Mouse (Mus musculus): Measurements from ENCODE around the gene Sec14l3. TPM values are rescaled to one million over a fixed set of nuclear protein-coding genes. Genes with fewer than 3 reads are reported as not detected.

Sec14l3 gene
- polyA plus RNA-seq, 1 experiment from 2014 or later: not detected

GRCm38 (mm10) chr11:4043081-4043480 lies 21.6 kb upstream of the Sec14l3 start:
- Histone ChIP-seq H3K4me2 (ENCODE audit: low read depth, severe bottlenecking) (no peak overlapping the region), H3K9me3 (ENCODE audit: control insufficient read depth, low read length) (no peaks in the 10 kb centered on the region), H3K4me3 (ENCODE audit: low read depth, low read length) (no peak overlapping the region), H3K27ac (replicated peaks; ENCODE audit: low read depth, low read length) (no peak overlapping the region), H3K36me3 (ENCODE audit: control insufficient read depth, insufficient read depth, low read length) (no peaks in the 10 kb centered on the region), H3K9ac (ENCODE audit: low read length) (no peak overlapping the region), H3K27me3 (ENCODE audit: control insufficient read depth, insufficient read depth, low read length) (no peaks in the 10 kb centered on the region), H3K4me1 (ENCODE audit: control insufficient read depth, insufficient read depth, low read length) (no peaks in the 10 kb centered on the region)
- 90% methylated on average over 7 of the region's 7 CpGs for WGBS
- DNase-seq (ENCODE audit: low spot score): no peak
- ATAC-seq (ENCODE audit: insufficient number of reproducible peaks, low FRiP score, low TSS enrichment, low read depth): no peak

GRCm38 (mm10) chr11:4046526-4046925 lies 18.1 kb upstream of the Sec14l3 start:
- DNase-seq (ENCODE audit: low spot score) (no peak), ATAC-seq (ENCODE audit: insufficient number of reproducible peaks, low FRiP score, low TSS enrichment, low read depth) (no peak)
- Histone ChIP-seq H3K9me3 (ENCODE audit: control insufficient read depth, low read length) (no peaks in the 10 kb centered on the region), H3K4me3 (ENCODE audit: low read depth, low read length) (no peak overlapping the region), H3K4me1 (ENCODE audit: control insufficient read depth, insufficient read depth, low read length) (no peaks in the 10 kb centered on the region), H3K27ac (replicated peaks; ENCODE audit: low read depth, low read length) (no peak overlapping the region), H3K4me2 (ENCODE audit: low read depth, severe bottlenecking) (no peak overlapping the region), H3K27me3 (ENCODE audit: control insufficient read depth, insufficient read depth, low read length) (no peaks in the 10 kb centered on the region), H3K9ac (ENCODE audit: low read length) (no peak overlapping the region), H3K36me3 (ENCODE audit: control insufficient read depth, insufficient read depth, low read length) (no peaks in the 10 kb centered on the region)
- WGBS: 76% methylated on average over 5 of the region's 5 CpGs

DNA sequence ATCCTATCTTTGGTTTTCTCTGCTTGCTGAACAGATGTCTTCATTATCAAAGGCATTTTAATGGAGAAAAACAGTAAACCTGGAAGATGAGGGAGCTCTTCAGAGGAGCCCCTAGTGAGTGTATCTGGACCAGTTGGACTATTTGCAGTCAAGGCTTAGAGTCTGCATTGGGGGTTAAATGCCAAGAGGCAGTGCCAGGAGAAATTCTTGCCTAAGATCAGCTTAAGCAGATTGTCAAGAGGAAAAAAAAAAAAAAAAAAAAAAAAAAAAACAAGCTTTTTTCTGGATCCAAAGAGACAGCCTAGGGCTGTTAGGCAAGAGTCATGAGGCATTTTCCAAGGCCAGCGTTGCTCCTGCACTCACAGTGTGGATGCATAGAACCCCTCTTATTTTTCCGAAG lies 16.9 kb upstream of the Sec14l3 start:
- H3K9ac ChIP-seq (ENCODE audit: low read length): no peak overlapping the region
- no peaks in the 10 kb centered on the region for H3K9me3 ChIP-seq (ENCODE audit: control insufficient read depth, low read length)
- DNase-seq (ENCODE audit: low spot score): no peak
- no peaks in the 10 kb centered on the region for H3K36me3 ChIP-seq (ENCODE audit: control insufficient read depth, insufficient read depth, low read length)
- no peaks in the 10 kb centered on the region for H3K27me3 ChIP-seq (ENCODE audit: control insufficient read depth, insufficient read depth, low read length)
- no peak overlapping the region for H3K27ac ChIP-seq (replicated peaks; ENCODE audit: low read depth, low read length)
- H3K4me1 ChIP-seq (ENCODE audit: control insufficient read depth, insufficient read depth, low read length): no peaks in the 10 kb centered on the region
- no peak for ATAC-seq (ENCODE audit: insufficient number of reproducible peaks, low FRiP score, low TSS enrichment, low read depth)
- 95% methylated on average over 2 of the region's 2 CpGs for WGBS
- no peak overlapping the region for H3K4me2 ChIP-seq (ENCODE audit: low read depth, severe bottlenecking)
- H3K4me3 ChIP-seq (ENCODE audit: low read depth, low read length): no peak overlapping the region

- DNase-seq (ENCODE audit: low spot score) (no peak), ATAC-seq (ENCODE audit: insufficient number of reproducible peaks, low FRiP score, low TSS enrichment, low read depth) (no peak)
- no peaks in the 10 kb centered on the region for H3K27me3 ChIP-seq (ENCODE audit: control insufficient read depth, insufficient read depth, low read length)
- no peaks in the 10 kb centered on the region for H3K36me3 ChIP-seq (ENCODE audit: control insufficient read depth, insufficient read depth, low read length)
- H3K4me1 ChIP-seq (ENCODE audit: control insufficient read depth, insufficient read depth, low read length): no peaks in the 10 kb centered on the region
- no peak overlapping the region for H3K4me3 ChIP-seq (ENCODE audit: low read depth, low read length)
- no peak overlapping the region for H3K4me2 ChIP-seq (ENCODE audit: low read depth, severe bottlenecking)
- 87% methylated on average over 6 of the region's 6 CpGs for WGBS
- H3K27ac ChIP-seq (replicated peaks; ENCODE audit: low read depth, low read length): no peak overlapping the region
- H3K9me3 ChIP-seq (ENCODE audit: control insufficient read depth, low read length): no peaks in the 10 kb centered on the region
- H3K9ac ChIP-seq (ENCODE audit: low read length): no peak overlapping the region
Observed at GRCm38 (mm10) chr11:4048438-4048837, 16.2 kb upstream of the Sec14l3 start.

DNA sequence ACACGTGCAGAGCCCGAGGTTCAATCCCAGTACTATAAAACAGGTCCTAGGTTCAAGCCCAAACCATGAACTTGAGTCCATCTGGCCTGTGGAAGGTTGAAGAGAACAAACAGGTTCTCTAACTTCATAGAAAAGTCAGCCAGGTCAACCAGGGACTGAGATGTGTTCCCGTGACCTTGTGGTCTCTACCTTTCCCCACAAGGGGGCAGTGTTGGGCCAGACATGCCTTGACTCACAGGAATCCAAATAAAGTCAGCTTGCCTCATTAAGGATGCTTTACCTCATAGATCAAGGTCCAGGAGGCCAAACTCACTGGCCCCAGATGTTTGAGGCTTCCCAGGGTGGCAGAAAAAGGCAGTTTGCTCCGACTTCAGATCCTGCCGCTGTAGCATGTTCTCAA lies 11.1 kb upstream of the Sec14l3 start:
- no peak overlapping the region for H3K9ac ChIP-seq (ENCODE audit: low read length)
- no peak overlapping the region for H3K4me2 ChIP-seq (ENCODE audit: low read depth, severe bottlenecking)
- WGBS: 18% methylated on average over 5 of the region's 5 CpGs
- H3K27ac ChIP-seq (replicated peaks; ENCODE audit: low read depth, low read length): no peak overlapping the region
- H3K4me1 ChIP-seq (ENCODE audit: control insufficient read depth, insufficient read depth, low read length): no peaks in the 10 kb centered on the region
- H3K36me3 ChIP-seq (ENCODE audit: control insufficient read depth, insufficient read depth, low read length): no peaks in the 10 kb centered on the region
- H3K4me3 ChIP-seq (ENCODE audit: low read depth, low read length): no peak overlapping the region
- no peak for ATAC-seq (ENCODE audit: insufficient number of reproducible peaks, low FRiP score, low TSS enrichment, low read depth)
- H3K27me3 ChIP-seq (ENCODE audit: control insufficient read depth, insufficient read depth, low read length): no peaks in the 10 kb centered on the region
- peak; percentile 84 for DNase-seq (ENCODE audit: low spot score)
- H3K9me3 ChIP-seq (ENCODE audit: control insufficient read depth, low read length): no peaks in the 10 kb centered on the region

- Histone ChIP-seq H3K4me1 (ENCODE audit: control insufficient read depth, insufficient read depth, low read length) (no peaks in the 10 kb centered on the region), H3K9ac (ENCODE audit: low read length) (no peak overlapping the region), H3K4me3 (ENCODE audit: low read depth, low read length) (no peak overlapping the region), H3K4me2 (ENCODE audit: low read depth, severe bottlenecking) (no peak overlapping the region), H3K9me3 (ENCODE audit: control insufficient read depth, low read length) (no peaks in the 10 kb centered on the region), H3K36me3 (ENCODE audit: control insufficient read depth, insufficient read depth, low read length) (no peaks in the 10 kb centered on the region), H3K27me3 (ENCODE audit: control insufficient read depth, insufficient read depth, low read length) (no peaks in the 10 kb centered on the region), H3K27ac (replicated peaks; ENCODE audit: low read depth, low read length) (no peak overlapping the region)
- WGBS: 76% methylated on average over 5 of the region's 5 CpGs
- DNase-seq (ENCODE audit: low spot score): no peak
- ATAC-seq (ENCODE audit: insufficient number of reproducible peaks, low FRiP score, low TSS enrichment, low read depth): no peak
Observed at GRCm38 (mm10) chr11:4060866-4061575, 3.6 kb upstream of the Sec14l3 start.

- no peak for DNase-seq (ENCODE audit: low spot score)
- H3K9me3 ChIP-seq (ENCODE audit: control insufficient read depth, low read length): no peaks in the 10 kb centered on the region
- H3K9ac ChIP-seq (ENCODE audit: low read length): no peak overlapping the region
- H3K36me3 ChIP-seq (ENCODE audit: control insufficient read depth, insufficient read depth, low read length): no peaks in the 10 kb centered on the region
- 85% methylated on average over 4 of the region's 4 CpGs for WGBS
- H3K4me2 ChIP-seq (ENCODE audit: low read depth, severe bottlenecking): no peak overlapping the region
- H3K4me3 ChIP-seq (ENCODE audit: low read depth, low read length): no peak overlapping the region
- no peak for ATAC-seq (ENCODE audit: insufficient number of reproducible peaks, low FRiP score, low TSS enrichment, low read depth)
- no peak overlapping the region for H3K27ac ChIP-seq (replicated peaks; ENCODE audit: low read depth, low read length)
- H3K27me3 ChIP-seq (ENCODE audit: control insufficient read depth, insufficient read depth, low read length): no peaks in the 10 kb centered on the region
- H3K4me1 ChIP-seq (ENCODE audit: control insufficient read depth, insufficient read depth, low read length): no peaks in the 10 kb centered on the region
Observed at GRCm38 (mm10) chr11:4062523-4062922, 2.1 kb upstream of the Sec14l3 start.

DNA sequence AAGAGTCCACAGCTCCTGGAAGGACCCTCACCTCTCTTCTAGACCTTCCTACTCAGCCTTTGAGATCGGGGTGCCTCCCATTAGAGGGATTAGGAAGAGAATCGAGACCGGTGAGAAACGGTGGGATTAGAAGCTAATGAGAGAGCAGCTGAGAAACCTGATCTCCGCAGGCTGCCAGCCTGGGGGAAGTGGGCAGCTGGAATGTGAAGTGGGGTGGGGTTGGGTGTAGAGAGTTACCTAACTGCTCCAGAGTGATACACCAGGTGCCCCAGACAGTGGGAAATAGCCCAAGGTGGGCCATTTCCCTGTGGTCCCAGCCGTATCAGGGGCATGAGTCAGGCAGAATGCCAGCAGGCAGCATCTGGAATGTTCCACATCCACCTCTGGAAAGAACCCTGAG lies 1.7 kb upstream of the Sec14l3 start:
- Histone ChIP-seq H3K4me3 (ENCODE audit: low read depth, low read length) (no peak overlapping the region), H3K9ac (ENCODE audit: low read length) (no peak overlapping the region), H3K27ac (replicated peaks; ENCODE audit: low read depth, low read length) (no peak overlapping the region), H3K4me1 (ENCODE audit: control insufficient read depth, insufficient read depth, low read length) (no peaks in the 10 kb centered on the region), H3K9me3 (ENCODE audit: control insufficient read depth, low read length) (no peaks in the 10 kb centered on the region), H3K4me2 (ENCODE audit: low read depth, severe bottlenecking) (no peak overlapping the region), H3K27me3 (ENCODE audit: control insufficient read depth, insufficient read depth, low read length) (no peaks in the 10 kb centered on the region), H3K36me3 (ENCODE audit: control insufficient read depth, insufficient read depth, low read length) (no peaks in the 10 kb centered on the region)
- WGBS: 52% methylated on average over 6 of the region's 6 CpGs
- ATAC-seq (ENCODE audit: insufficient number of reproducible peaks, low FRiP score, low TSS enrichment, low read depth): no peak
- no peak for DNase-seq (ENCODE audit: low spot score)

DNA sequence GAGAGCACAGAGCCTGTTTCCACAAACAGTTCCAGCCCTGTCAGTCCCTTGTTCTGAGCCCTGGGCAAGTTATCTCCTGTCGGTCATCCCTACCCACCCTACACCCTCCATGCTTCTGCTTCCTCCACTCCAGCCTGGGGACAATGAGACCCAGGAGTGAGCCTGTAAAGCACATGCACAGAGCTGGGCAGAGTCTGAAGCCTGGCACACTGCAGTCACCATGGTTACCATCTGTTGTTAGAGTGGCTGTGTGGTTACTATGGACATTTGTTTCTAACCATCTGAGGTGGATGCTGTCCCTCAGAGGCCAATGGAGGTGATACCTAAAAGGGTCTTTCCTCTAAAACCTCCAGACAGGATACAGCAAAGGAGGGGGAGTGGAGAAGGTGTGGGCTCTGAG lies 5.0 kb downstream of the Sec14l3 start:
- H3K36me3 ChIP-seq (ENCODE audit: control insufficient read depth, insufficient read depth, low read length): no peaks in the 10 kb centered on the region
- no peak overlapping the region for H3K9ac ChIP-seq (ENCODE audit: low read length)
- H3K27ac ChIP-seq (replicated peaks; ENCODE audit: low read depth, low read length): no peak overlapping the region
- 82% methylated on average over 1 of the region's 1 CpGs for WGBS
- H3K27me3 ChIP-seq (ENCODE audit: control insufficient read depth, insufficient read depth, low read length): no peaks in the 10 kb centered on the region
- ATAC-seq (ENCODE audit: insufficient number of reproducible peaks, low FRiP score, low TSS enrichment, low read depth) (no peak), DNase-seq (ENCODE audit: low spot score) (no peak)
- H3K4me1 ChIP-seq (ENCODE audit: control insufficient read depth, insufficient read depth, low read length): no peaks in the 10 kb centered on the region
- no peak overlapping the region for H3K4me2 ChIP-seq (ENCODE audit: low read depth, severe bottlenecking)
- H3K9me3 ChIP-seq (ENCODE audit: control insufficient read depth, low read length): no peaks in the 10 kb centered on the region
- no peak overlapping the region for H3K4me3 ChIP-seq (ENCODE audit: low read depth, low read length)

Data from limb, embryonic 11.5 days (tissue).